ENCODE assay signal across 13 mouse cellular contexts in the genomic region with DNA sequence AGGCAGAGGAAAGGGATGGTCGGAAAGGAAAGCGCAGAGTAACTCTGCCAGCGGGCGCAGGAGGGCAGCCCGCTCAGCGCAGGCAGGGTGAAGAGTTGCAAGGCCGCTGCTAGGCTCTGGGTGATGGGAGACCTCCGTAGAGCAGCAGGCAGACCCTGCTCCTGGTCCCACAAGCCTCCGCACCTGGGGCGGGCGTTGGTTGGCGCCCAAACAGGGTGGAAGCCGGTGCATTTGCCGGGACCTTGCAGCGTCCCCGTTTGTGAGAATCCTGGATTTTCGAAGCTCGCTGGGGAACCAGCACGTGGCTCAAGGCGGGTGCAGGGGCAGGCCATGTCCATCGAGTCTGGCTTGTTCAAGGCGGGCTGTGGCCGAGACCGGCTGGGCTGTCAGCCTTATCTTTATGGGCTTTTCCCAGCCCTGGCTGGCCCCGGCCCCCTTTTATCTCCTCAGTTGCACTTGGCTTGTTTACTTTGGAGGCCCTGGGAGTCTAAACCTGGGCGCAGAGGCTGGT. TPM values are rescaled to one million over a fixed set of nuclear protein-coding genes. Genes with fewer than 3 reads are reported as not detected.
DNase-seq lines count a peak whose midpoint lies in the region; ATAC-seq lines count a peak whose summit lies in the region.
"Had no signal": no experiment of that assay in that cellular context is flagged by ENCODE, and none has a peak within 500 bp of the region (broad histone marks: within the 10 kb centered on the region; RNA-seq: fewer than 3 reads in every experiment).

No protein-coding gene starts in this region.

- no peak overlapping the region for H3K9ac ChIP-seq in heart, embryonic 15.5 days
- H3K9ac ChIP-seq in midbrain, embryonic 11.5 days (ENCODE audit: low read length) = no peak overlapping the region
- H3K9ac ChIP-seq in midbrain, embryonic 15.5 days = no peak overlapping the region
- no peak overlapping the region for H3K9ac ChIP-seq in intestine, embryonic 14.5 days (ENCODE audit: low read length)
- no peak overlapping the region for H3K9ac ChIP-seq in neural tube, embryonic 11.5 days (ENCODE audit: low read length)

- peak overlapping the region; percentile 41 for H3K4me2 ChIP-seq in heart, embryonic 15.5 days
- no peak overlapping the region for H3K4me2 ChIP-seq in midbrain, embryonic 11.5 days
- no peak overlapping the region for H3K4me2 ChIP-seq in midbrain, embryonic 15.5 days
- H3K4me2 ChIP-seq in intestine, embryonic 14.5 days (ENCODE audit: low read length) = peak overlapping the region; percentile 0; the same call in 1 of the 2 replicates
- H3K4me2 ChIP-seq in neural tube, embryonic 11.5 days (ENCODE audit: low read depth) = no peak overlapping the region

- no peaks in the 10 kb centered on the region for H3K9me3 ChIP-seq in heart, embryonic 15.5 days (replicated peaks)
- no peaks in the 10 kb centered on the region for H3K9me3 ChIP-seq in midbrain, embryonic 11.5 days (ENCODE audit: control insufficient read depth, low read length)
- H3K9me3 ChIP-seq in midbrain, embryonic 15.5 days = no peaks in the 10 kb centered on the region
- no peaks in the 10 kb centered on the region for H3K9me3 ChIP-seq in intestine, embryonic 14.5 days (ENCODE audit: control insufficient read depth, low read length)
- H3K9me3 ChIP-seq in neural tube, embryonic 11.5 days (ENCODE audit: control insufficient read depth, low read length) = no peaks in the 10 kb centered on the region

- H3K36me3 ChIP-seq in heart, embryonic 15.5 days = no peaks in the 10 kb centered on the region
- no peaks in the 10 kb centered on the region for H3K36me3 ChIP-seq in midbrain, embryonic 11.5 days (ENCODE audit: control insufficient read depth, insufficient read depth, low read length)
- H3K36me3 ChIP-seq in midbrain, embryonic 15.5 days (replicated peaks) = no peaks in the 10 kb centered on the region
- no peaks in the 10 kb centered on the region for H3K36me3 ChIP-seq in intestine, embryonic 14.5 days (ENCODE audit: control insufficient read depth, insufficient read depth, low read length)
- no peaks in the 10 kb centered on the region; the same call in 1 of the 2 replicates for H3K36me3 ChIP-seq in neural tube, embryonic 11.5 days (ENCODE audit: control insufficient read depth, insufficient read depth, low read length)

- no peak overlapping the region for H3K27ac ChIP-seq in heart, embryonic 15.5 days
- H3K27ac ChIP-seq in midbrain, embryonic 11.5 days (ENCODE audit: low read depth, low read length) = no peak overlapping the region
- H3K27ac ChIP-seq in midbrain, embryonic 15.5 days = no peak overlapping the region
- H3K27ac ChIP-seq in intestine, embryonic 14.5 days (ENCODE audit: low read depth) = no peak overlapping the region
- no peak overlapping the region for H3K27ac ChIP-seq in neural tube, embryonic 11.5 days (ENCODE audit: low read depth, low read length)

- peak overlapping the region; percentile 28 for H3K4me3 ChIP-seq in heart, embryonic 15.5 days
- H3K4me3 ChIP-seq in midbrain, embryonic 11.5 days (ENCODE audit: low read depth, low read length) = no peak overlapping the region
- no peak overlapping the region for H3K4me3 ChIP-seq in midbrain, embryonic 15.5 days
- no peak overlapping the region for H3K4me3 ChIP-seq in intestine, embryonic 14.5 days (ENCODE audit: low read depth, low read length)
- no peak overlapping the region for H3K4me3 ChIP-seq in neural tube, embryonic 11.5 days (ENCODE audit: low read depth, low read length)

- no peak for DNase-seq in heart, adult 11 months
- peak; percentile 96 for DNase-seq in midbrain, embryonic 11.5 days (ENCODE audit: low spot score, missing footprints)
- peak; percentile 79 for DNase-seq in intestine, embryonic 14.5 days (ENCODE audit: low spot score)
- peak; percentile 70 for DNase-seq in neural tube, embryonic 11.5 days (ENCODE audit: low spot score)
- no peak for DNase-seq in layer of hippocampus, postnatal 25 days (ENCODE audit: extremely low spot score in 1 of 2, low spot score in 1 of 2)
- no peak for DNase-seq in thymus, postnatal 25 days

- no peak for ATAC-seq in heart, embryonic 15.5 days (replicated peaks; ENCODE audit: insufficient number of reproducible peaks, insufficient read depth, low FRiP score, low read depth)
- ATAC-seq in midbrain, embryonic 11.5 days (ENCODE audit: low FRiP score) = no peak; the same call in 1 of the 2 replicates
- no peak for ATAC-seq in midbrain, embryonic 15.5 days (replicated peaks)
- ATAC-seq in intestine, embryonic 14.5 days (replicated peaks; ENCODE audit: low FRiP score, low TSS enrichment, low read depth) = 0 out of 2 replicates have a peak, but pooled peaks have one; percentile 44
- ATAC-seq in neural tube, embryonic 11.5 days (ENCODE audit: insufficient read depth, low FRiP score, low TSS enrichment) = no peak

- H3K27me3 ChIP-seq in heart, embryonic 15.5 days = peaks cover 96% of the 10 kb centered on the region
- H3K27me3 ChIP-seq in midbrain, embryonic 11.5 days (ENCODE audit: control insufficient read depth, insufficient read depth, low read length) = peaks cover 88% of the 10 kb centered on the region
- peaks cover 89% of the 10 kb centered on the region for H3K27me3 ChIP-seq in midbrain, embryonic 15.5 days (replicated peaks)
- peaks cover 98% of the 10 kb centered on the region for H3K27me3 ChIP-seq in intestine, embryonic 14.5 days (replicated peaks; ENCODE audit: control insufficient read depth, insufficient read depth, low read length)
- H3K27me3 ChIP-seq in neural tube, embryonic 11.5 days (ENCODE audit: control insufficient read depth, insufficient read depth, low read length) = peaks cover 79% of the 10 kb centered on the region

- 7% methylated on average over 26 of the region's 26 CpGs for WGBS in heart, embryonic 15.5 days
- WGBS in midbrain, embryonic 11.5 days = 1% methylated on average over 26 of the region's 26 CpGs
- 3% methylated on average over 26 of the region's 26 CpGs for WGBS in midbrain, embryonic 15.5 days
- 2% methylated on average over 26 of the region's 26 CpGs for WGBS in intestine, embryonic 14.5 days
- WGBS in neural tube, embryonic 11.5 days = under 1% methylated on average over 26 of the region's 26 CpGs

- H3K4me1 ChIP-seq in heart, embryonic 15.5 days (replicated peaks) = peaks cover 18% of the 10 kb centered on the region
- peaks cover 15% of the 10 kb centered on the region for H3K4me1 ChIP-seq in midbrain, embryonic 11.5 days (ENCODE audit: control insufficient read depth, insufficient read depth, low read length)
- peaks cover 12% of the 10 kb centered on the region; the same call in 1 of the 2 replicates for H3K4me1 ChIP-seq in midbrain, embryonic 15.5 days
- 0 out of 2 replicates have a peak, but pooled peaks cover 5% of the 10 kb centered on the region for H3K4me1 ChIP-seq in intestine, embryonic 14.5 days (replicated peaks; ENCODE audit: control insufficient read depth, insufficient read depth, low read length)
- H3K4me1 ChIP-seq in neural tube, embryonic 11.5 days (ENCODE audit: control insufficient read depth, insufficient read depth, low read length) = no peaks in the 10 kb centered on the region

RNA-seq across cellular contexts. Expression of a gene that starts 2.3 kb away (rescaled TPM):
- polyA plus RNA-seq in heart, embryonic 15.5 days (2015; fragmentation: Nextera tagmentation; extraction: Ambion mirVana) = 1.6 and 4.4 TPM in 2 replicates
- polyA plus RNA-seq in midbrain, embryonic 11.5 days (2014; fragmentation: Nextera tagmentation; extraction: Ambion mirVana) = 0.04 and 0.19 TPM in 2 replicates
- 0.34 and 0.46 TPM in 2 replicates for polyA plus RNA-seq in midbrain, embryonic 15.5 days (2015; fragmentation: Nextera tagmentation; extraction: Ambion mirVana)
- not detected in 2 replicates for polyA plus RNA-seq in intestine, embryonic 14.5 days (2014; fragmentation: Nextera tagmentation; extraction: Ambion mirVana)
- 0.20 and 0.24 TPM in 2 replicates for polyA plus RNA-seq in neural tube, embryonic 11.5 days (2014; fragmentation: Nextera tagmentation; extraction: Ambion mirVana)
- total RNA-seq in layer of hippocampus, postnatal 25 days (2021) = under 1 TPM; 0.32 to 0.35 TPM
- total RNA-seq: adrenal gland, adult 18-20 months; neutrophil, adult 5-6 weeks had no signal

RNA-seq across cellular contexts. Expression of a gene that starts 38.4 kb away (rescaled TPM):
- polyA plus RNA-seq in heart, embryonic 15.5 days (2015; fragmentation: Nextera tagmentation; extraction: Ambion mirVana) = not detected in 2 replicates
- not detected in 2 replicates for polyA plus RNA-seq in midbrain, embryonic 11.5 days (2014; fragmentation: Nextera tagmentation; extraction: Ambion mirVana)
- polyA plus RNA-seq in midbrain, embryonic 15.5 days (2015; fragmentation: Nextera tagmentation; extraction: Ambion mirVana) = not detected in 2 replicates
- polyA plus RNA-seq in intestine, embryonic 14.5 days (2014; fragmentation: Nextera tagmentation; extraction: Ambion mirVana) = not detected in 2 replicates
- polyA plus RNA-seq in neural tube, embryonic 11.5 days (2014; fragmentation: Nextera tagmentation; extraction: Ambion mirVana) = not detected in 2 replicates
- not detected for total RNA-seq in layer of hippocampus, postnatal 25 days (2021)
- total RNA-seq: adrenal gland, adult 18-20 months; left cerebral cortex, postnatal 10 days; neutrophil, adult 5-6 weeks had no signal
- polyA plus RNA-seq: cortical plate, adult 2 months; gonadal fat pad, adult 2 months had no signal

RNA-seq across cellular contexts. Expression of a gene that starts 56.2 kb away (rescaled TPM):
- 2.6 and 5.3 TPM in 2 replicates for polyA plus RNA-seq in heart, embryonic 15.5 days (2015; fragmentation: Nextera tagmentation; extraction: Ambion mirVana)
- 0.32 and 0.79 TPM in 2 replicates for polyA plus RNA-seq in midbrain, embryonic 11.5 days (2014; fragmentation: Nextera tagmentation; extraction: Ambion mirVana)
- polyA plus RNA-seq in midbrain, embryonic 15.5 days (2015; fragmentation: Nextera tagmentation; extraction: Ambion mirVana) = 1.0 TPM in 2 replicates
- polyA plus RNA-seq in intestine, embryonic 14.5 days (2014; fragmentation: Nextera tagmentation; extraction: Ambion mirVana) = 7.2 and 7.7 TPM in 2 replicates
- 4.0 and 4.7 TPM in 2 replicates for polyA plus RNA-seq in neural tube, embryonic 11.5 days (2014; fragmentation: Nextera tagmentation; extraction: Ambion mirVana)
- total RNA-seq in layer of hippocampus, postnatal 25 days (2021) = 1 to 10 TPM; 1.7 to 3.0 TPM

Comparison
In these comparisons a context has a peak if more than half of its experiments do, and no peak if none do; other contexts are left out.
1. H3K4me2 ChIP-seq: peak in heart, embryonic 15.5 days (single experiment) and intestine, embryonic 14.5 days (single experiment); none in midbrain, embryonic 11.5 days (single experiment), midbrain, embryonic 15.5 days (single experiment) and neural tube, embryonic 11.5 days (single experiment).
2. DNase-seq: peak in midbrain, embryonic 11.5 days (single experiment), intestine, embryonic 14.5 days (single experiment) and neural tube, embryonic 11.5 days (single experiment); none in heart, adult 11 months (single experiment), layer of hippocampus, postnatal 25 days (0 of 2) and thymus, postnatal 25 days (single experiment).